Mouse (Mus musculus) neural tube, embryonic 11.5 days (tissue): ENCODE results near the gene Olfr465-ps1. TPM values are rescaled to one million over a fixed set of nuclear protein-coding genes. Genes with fewer than 3 reads are reported as not detected.

Source experiments
- ATAC-seq: fragments of 200-750 bp; cut with Nextera tagmentation; 2 replicates; pipeline ENCODE4 v1.8.0; 2017; ENCODE audit warnings: moderate number of reproducible peaks, mild to moderate bottlenecking, moderate TSS enrichment, moderate library complexity; ENCODE audit not compliant: insufficient read depth, low FRiP score, low TSS enrichment
- DNase-seq: peaks from one replicate; pipeline ENCODE4 v3.0.0-alpha.2; 2015; ENCODE audit warnings: low spot score
- H3K27ac ChIP-seq: fragments of 300-500 bp; sonication (generic); 2 replicates; pipeline ENCODE4 v1.5.1; 2014; ENCODE audit warnings: low read depth, mild to moderate bottlenecking, low read length
- H3K27me3 ChIP-seq: fragments of 300-500 bp; sonication (generic); 2 replicates; pipeline ENCODE4 v1.6.1; 2014; ENCODE audit warnings: mild to moderate bottlenecking, low read length, mixed read lengths; ENCODE audit not compliant: control insufficient read depth, insufficient read depth
- H3K36me3 ChIP-seq: fragments of 300-500 bp; sonication (generic); 2 replicates; pipeline ENCODE4 v1.6.1; 2014; ENCODE audit warnings: mild to moderate bottlenecking, low read length, moderate library complexity, mixed read lengths; ENCODE audit not compliant: control insufficient read depth, insufficient read depth
- H3K4me1 ChIP-seq: fragments of 300-500 bp; sonication (generic); 2 replicates; pipeline ENCODE4 v1.6.1; 2014; ENCODE audit warnings: low read length, mixed read lengths; ENCODE audit not compliant: control insufficient read depth, insufficient read depth
- H3K4me2 ChIP-seq: fragments of 300-500 bp; sonication (generic); 2 replicates; pipeline ENCODE4 v1.6.1; 2014; ENCODE audit warnings: low read depth, mild to moderate bottlenecking, moderate library complexity
- H3K4me3 ChIP-seq: fragments of 300-500 bp; sonication (generic); 2 replicates; pipeline ENCODE4 v1.5.1; 2014; ENCODE audit warnings: low read depth, low read length
- H3K9ac ChIP-seq: fragments of 300-500 bp; sonication (generic); 2 replicates; pipeline ENCODE4 v1.6.1; 2014; ENCODE audit warnings: mild to moderate bottlenecking, low read length
- H3K9me3 ChIP-seq: fragments of 300-500 bp; sonication (generic); 2 replicates; pipeline ENCODE4 v1.6.1; 2016; ENCODE audit warnings: low read length; ENCODE audit not compliant: control insufficient read depth
- WGBS: fragments of 180-500 bp; shearing (Covaris S2); extraction: QIAGEN DNeasy Blood & Tissue Kit; methylation state at CpG from one replicate; pipeline ENCODE4 v1.1.7; 2014; 5-methylcytosine and 5-hydroxymethylcytosine counted together
- polyA plus RNA-seq: library from polyadenylated mRNA; unstranded; fragments of >200 nt; fragmentation: Nextera tagmentation; extraction: Ambion mirVana; gene quantifications from 2 replicates; pipeline ENCODE4 v1.2.1, GENCODE M21; 2014

Olfr465-ps1 gene
- polyA plus RNA-seq, 1 experiment from 2014 or later, result not detected

GRCm38 (mm10) chr13:65122111-65122510, 15.8 kb upstream of the Olfr465-ps1 start:
- Histone ChIP-seq H3K4me1 (no peaks in the 10 kb centered on the region), H3K4me2 (no peak overlapping the region), H3K9ac (no peak overlapping the region), H3K36me3 (no peaks in the 10 kb centered on the region), H3K27me3 (no peaks in the 10 kb centered on the region), H3K27ac (no peak overlapping the region), H3K9me3 (no peaks in the 10 kb centered on the region), H3K4me3 (no peak overlapping the region)
- no peak for ATAC-seq
- 80% methylated on average over 1 of the region's 1 CpGs for WGBS
- no peak for DNase-seq

GRCm38 (mm10) chr13:65127063-65127847, 10.6 kb upstream of the Olfr465-ps1 start:
- Histone ChIP-seq H3K4me2 (no peak overlapping the region), H3K27me3 (no peaks in the 10 kb centered on the region), H3K4me1 (no peaks in the 10 kb centered on the region), H3K4me3 (no peak overlapping the region), H3K27ac (no peak overlapping the region), H3K9me3 (no peaks in the 10 kb centered on the region), H3K36me3 (no peaks in the 10 kb centered on the region), H3K9ac (no peak overlapping the region)
- 68% methylated on average over 3 of the region's 3 CpGs for WGBS
- DNase-seq (no peak), ATAC-seq (no peak)

GRCm38 (mm10) chr13:65149940-65150339, 12.1 kb downstream of the Olfr465-ps1 start, which contains the start of gene Olfr466:
Olfr466 (plus strand) TSS chr13:65150240.
- no peak for ATAC-seq
- Histone ChIP-seq H3K4me2 (no peak within 1 kb of the TSS), H3K27me3 (no peaks in the 10 kb centered on the region), H3K9ac (no peak within 1 kb of the TSS), H3K27ac (no peak within 1 kb of the TSS), H3K36me3 (no peaks in the 10 kb centered on the region), H3K4me3 (no peak within 1 kb of the TSS), H3K4me1 (no peaks in the 10 kb centered on the region), H3K9me3 (no peaks in the 10 kb centered on the region)
- no peak for DNase-seq
- WGBS, result 88% methylated on average over 1 of the region's 1 CpGs

DNA sequence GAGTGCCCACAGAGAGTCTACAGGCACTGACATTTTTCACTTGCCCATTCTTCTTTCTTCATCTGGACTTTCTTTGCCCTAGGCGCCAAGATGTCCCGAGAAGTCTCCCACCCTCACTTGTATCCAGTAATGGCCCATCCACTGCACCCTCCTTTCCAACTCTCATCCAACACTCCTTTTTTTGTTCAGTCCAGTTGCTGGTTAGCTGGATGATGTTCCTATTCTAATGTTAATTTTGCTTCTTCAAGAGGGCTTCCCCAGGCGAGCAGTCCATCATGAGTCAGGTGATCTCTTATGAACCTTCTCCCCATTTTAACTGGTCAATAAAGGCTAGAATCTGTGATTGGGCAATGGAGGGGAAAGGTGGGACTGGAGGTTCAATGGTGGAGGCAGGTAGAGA, 36.2 kb downstream of the Olfr465-ps1 start:
- no peak for DNase-seq
- Histone ChIP-seq H3K36me3 (no peaks in the 10 kb centered on the region), H3K4me2 (no peak overlapping the region), H3K4me1 (no peaks in the 10 kb centered on the region), H3K27ac (no peak overlapping the region), H3K9ac (no peak overlapping the region), H3K27me3 (no peaks in the 10 kb centered on the region), H3K4me3 (no peak overlapping the region), H3K9me3 (no peaks in the 10 kb centered on the region)
- WGBS, result 82% methylated on average over 3 of the region's 3 CpGs
- no peak for ATAC-seq

DNA sequence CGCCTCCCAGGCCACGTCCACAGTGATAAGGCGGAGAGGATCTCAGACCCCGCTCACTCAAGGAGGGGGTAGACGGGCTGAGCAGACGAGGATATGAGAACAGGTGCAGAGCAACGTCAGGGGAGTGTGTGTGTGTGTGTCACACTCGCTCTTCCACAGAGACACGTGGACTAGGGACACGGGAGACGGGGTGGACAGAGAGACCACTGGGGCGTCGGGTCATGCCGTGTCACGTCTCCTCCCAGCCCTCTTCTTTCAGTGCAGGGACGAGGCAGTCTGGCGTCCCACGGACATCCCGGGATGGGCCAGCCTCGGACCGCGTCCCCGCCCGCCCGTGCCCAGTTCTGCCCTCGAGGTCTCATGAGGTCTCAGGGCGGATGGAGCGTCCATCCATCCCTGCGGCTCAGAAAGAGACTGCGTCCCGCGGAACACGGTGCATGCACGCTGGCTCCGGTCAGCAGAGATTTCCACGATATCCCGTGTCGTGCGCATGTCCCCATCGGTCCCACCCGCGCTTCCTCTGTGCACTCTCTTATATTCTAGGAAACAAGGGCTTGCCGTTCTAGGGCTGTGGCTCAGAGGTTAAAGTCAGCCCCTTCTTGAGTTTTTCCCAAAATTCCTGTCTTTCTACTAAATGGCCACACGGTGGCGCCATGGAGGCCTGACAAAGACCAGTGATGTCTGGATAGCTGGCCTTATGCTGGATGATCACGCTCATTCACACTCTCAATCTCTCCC, 38.0 kb downstream of the Olfr465-ps1 start:
- peak overlapping the region; percentile 14 for H3K4me3 ChIP-seq
- H3K36me3 ChIP-seq, result no peaks in the 10 kb centered on the region
- DNase-seq, result peak; percentile 66
- 20% methylated on average over 46 of the region's 46 CpGs for WGBS
- peak; percentile 81 for ATAC-seq
- no peak overlapping the region for H3K27ac ChIP-seq
- H3K4me2 ChIP-seq, result peak overlapping the region; percentile 41
- peak overlapping the region; percentile 20; the same call in 1 of the 2 replicates for H3K9ac ChIP-seq
- no peaks in the 10 kb centered on the region for H3K9me3 ChIP-seq
- no peaks in the 10 kb centered on the region for H3K4me1 ChIP-seq
- H3K27me3 ChIP-seq, result no peaks in the 10 kb centered on the region

- no peaks in the 10 kb centered on the region for H3K27me3 ChIP-seq
- H3K9ac ChIP-seq, result no peak overlapping the region
- WGBS, result 63% methylated on average over 15 of the region's 15 CpGs
- ATAC-seq, result no peak
- no peak overlapping the region for H3K4me2 ChIP-seq
- H3K4me3 ChIP-seq, result no peak overlapping the region
- DNase-seq, result peak; percentile 10
- H3K27ac ChIP-seq, result no peak overlapping the region
- no peaks in the 10 kb centered on the region for H3K9me3 ChIP-seq
- no peaks in the 10 kb centered on the region for H3K36me3 ChIP-seq
- H3K4me1 ChIP-seq, result no peaks in the 10 kb centered on the region
Observed at GRCm38 (mm10) chr13:65176472-65177091, 38.7 kb downstream of the Olfr465-ps1 start.

Other genes with a start within 250 kb of the Olfr465-ps1 start
- gene Cntnap3, start 234.1 kb upstream of the Olfr465-ps1 start, polyA plus RNA-seq, result 0.11 TPM in 1 of 2 replicates, not detected in the other
- gene Spata31, start 220.7 kb upstream of the Olfr465-ps1 start, polyA plus RNA-seq, result not detected in 2 replicates
- not detected in 2 replicates for gene Spata31d1c, start 105.0 kb upstream of the Olfr465-ps1 start, polyA plus RNA-seq
- gene Prss47, start 85.3 kb upstream of the Olfr465-ps1 start, polyA plus RNA-seq, result not detected in 2 replicates
- 43.0 and 48.1 TPM in 2 replicates for gene Mfsd14b, start 25.1 kb upstream of the Olfr465-ps1 start, polyA plus RNA-seq
- gene Olfr466, start 12.2 kb downstream of the Olfr465-ps1 start, polyA plus RNA-seq, result not detected in 2 replicates
- gene Nlrp4f, start 67.9 kb downstream of the Olfr465-ps1 start, polyA plus RNA-seq, result 0.08 TPM in 1 of 2 replicates, not detected in the other
- not detected in 2 replicates for gene Gm10775, start 121.5 kb downstream of the Olfr465-ps1 start, polyA plus RNA-seq
- gene Zfp369, start 140.7 kb downstream of the Olfr465-ps1 start, polyA plus RNA-seq, result 18.0 and 20.1 TPM in 2 replicates